Mouse (Mus musculus) lung, postnatal 0 days (tissue): ENCODE results near the gene Msi2. TPM values are rescaled to one million over a fixed set of nuclear protein-coding genes. Genes with fewer than 3 reads are reported as not detected.
A peak's percentile ranks its signal among the peaks of the same experiment; 100 is the strongest.

Source experiments
- ATAC-seq: fragments of 200-750 bp; cut with Nextera tagmentation; 2 replicates; pipeline ENCODE4 v1.8.0; 2017; ENCODE audit warnings: moderate library complexity
- DNase-seq: peaks from one replicate; pipeline ENCODE4 v3.0.0-alpha.2; 2016; ENCODE audit warnings: low spot score
- H3K27ac ChIP-seq: fragments of 300-500 bp; sonication (generic); 2 replicates; pipeline ENCODE4 v1.5.1; 2014; ENCODE audit warnings: antibody characterized with exemption, mild to moderate bottlenecking, low read length, mixed read lengths
- H3K27me3 ChIP-seq: fragments of 300-500 bp; sonication (generic); replicated peaks from 2 replicates; pipeline ENCODE4 v1.6.1; 2014; ENCODE audit warnings: low read length, mixed read lengths; ENCODE audit not compliant: insufficient read depth
- H3K36me3 ChIP-seq: fragments of 300-500 bp; sonication (generic); 2 replicates; pipeline ENCODE4 v1.6.1; 2014; ENCODE audit warnings: low read length, mixed read lengths; ENCODE audit not compliant: insufficient read depth
- H3K4me1 ChIP-seq: fragments of 300-500 bp; sonication (generic); 2 replicates; pipeline ENCODE4 v1.6.1; 2014; ENCODE audit warnings: antibody characterized with exemption, low read depth, low read length, mixed read lengths; ENCODE audit not compliant: insufficient read depth
- H3K4me2 ChIP-seq: fragments of 300-500 bp; sonication (generic); replicated peaks from 2 replicates; pipeline ENCODE4 v1.6.1; 2014; ENCODE audit warnings: low read depth, mild to moderate bottlenecking, low read length, moderate library complexity, mixed read lengths
- H3K4me3 ChIP-seq: fragments of 300-500 bp; sonication (generic); 2 replicates; pipeline ENCODE4 v1.5.1; 2014; ENCODE audit warnings: low read depth, low read length
- H3K9ac ChIP-seq: fragments of 300-500 bp; sonication (generic); replicated peaks from 2 replicates; pipeline ENCODE4 v1.6.1; 2014; ENCODE audit warnings: low read depth, mild to moderate bottlenecking
- H3K9me3 ChIP-seq: fragments of 300-500 bp; sonication (generic); 2 replicates; pipeline ENCODE4 v1.6.1; 2016; ENCODE audit warnings: low read length, mixed read lengths
- CTCF ChIP-seq: IDR thresholded peaks from 2 replicates; pipeline ENCODE4 v1.5.1; 2016; ENCODE audit warnings: antibody characterized with exemption, mild to moderate bottlenecking
- EP300 ChIP-seq: IDR thresholded peaks from 2 replicates; pipeline ENCODE4 v1.6.1; 2016; ENCODE audit warnings: antibody characterized with exemption, mild to moderate bottlenecking, control low read depth
- WGBS: fragments of 180-500 bp; shearing (Covaris S2); extraction: QIAGEN DNeasy Blood & Tissue Kit; methylation state at CpG from one replicate; pipeline ENCODE4 v1.1.7; 2014; 5-methylcytosine and 5-hydroxymethylcytosine counted together
- polyA plus RNA-seq: library from polyadenylated mRNA; unstranded; fragments of >200 nt; fragmentation: Nextera tagmentation; extraction: Ambion mirVana; gene quantifications from 2 replicates; pipeline ENCODE4 v1.2.1, GENCODE M21; 2015

Msi2 gene
- polyA plus RNA-seq, 1 experiment from 2014 or later: 12.6 TPM

GRCm38 (mm10) chr11:88489985-88490384, 228.3 kb downstream of the Msi2 start:
- no peak for ATAC-seq
- WGBS: 50% methylated on average over 4 of the region's 4 CpGs
- H3K4me1 ChIP-seq: 0 out of 2 replicates have a peak, but pooled peaks cover 4% of the 10 kb centered on the region
- no peak overlapping the region for H3K9ac ChIP-seq
- no peak overlapping the region for H3K4me3 ChIP-seq
- H3K9me3 ChIP-seq: no peaks in the 10 kb centered on the region
- H3K27ac ChIP-seq: no peak overlapping the region
- TF ChIP-seq EP300: no peak
- TF ChIP-seq CTCF: no peak
- no peaks in the 10 kb centered on the region for H3K27me3 ChIP-seq
- H3K4me2 ChIP-seq: no peak overlapping the region
- DNase-seq: no peak
- no peaks in the 10 kb centered on the region for H3K36me3 ChIP-seq

GRCm38 (mm10) chr11:88488941-88489724, 229.2 kb downstream of the Msi2 start:
- no peaks in the 10 kb centered on the region for H3K9me3 ChIP-seq
- H3K9ac ChIP-seq: no peak overlapping the region
- H3K27me3 ChIP-seq: no peaks in the 10 kb centered on the region
- H3K4me2 ChIP-seq: no peak overlapping the region
- H3K27ac ChIP-seq: no peak overlapping the region
- no peak for ATAC-seq
- H3K4me3 ChIP-seq: no peak overlapping the region
- 0 out of 2 replicates have a peak, but pooled peaks cover 6% of the 10 kb centered on the region for H3K4me1 ChIP-seq
- WGBS: 72% methylated on average over 17 of the region's 17 CpGs
- DNase-seq: no peak
- H3K36me3 ChIP-seq: no peaks in the 10 kb centered on the region
- TF ChIP-seq CTCF: no peak
- TF ChIP-seq EP300: no peak

GRCm38 (mm10) chr11:88488175-88488940, 230.0 kb downstream of the Msi2 start:
- DNase-seq: no peak
- Histone ChIP-seq H3K4me2 (no peak overlapping the region), H3K27ac (no peak overlapping the region), H3K4me3 (no peak overlapping the region), H3K36me3 (no peaks in the 10 kb centered on the region), H3K9ac (no peak overlapping the region), H3K27me3 (no peaks in the 10 kb centered on the region), H3K4me1 (0 out of 2 replicates have a peak, but pooled peaks cover 6% of the 10 kb centered on the region), H3K9me3 (no peaks in the 10 kb centered on the region)
- WGBS: 61% methylated on average over 11 of the region's 13 CpGs
- no peak for ATAC-seq
- TF ChIP-seq EP300 (no peak), CTCF (no peak)

- Histone ChIP-seq H3K36me3 (no peaks in the 10 kb centered on the region), H3K4me2 (no peak overlapping the region), H3K9ac (no peak overlapping the region), H3K4me1 (0 out of 2 replicates have a peak, but pooled peaks cover 6% of the 10 kb centered on the region), H3K4me3 (no peak overlapping the region), H3K27ac (no peak overlapping the region), H3K9me3 (no peaks in the 10 kb centered on the region), H3K27me3 (no peaks in the 10 kb centered on the region)
- DNase-seq: peak; percentile 62
- WGBS: 56% methylated on average over 1 of the region's 1 CpGs
- TF ChIP-seq EP300 (no peak), CTCF (no peak)
- ATAC-seq: peak; percentile 80
Observed at GRCm38 (mm10) chr11:88485987-88486386, 232.3 kb downstream of the Msi2 start.

GRCm38 (mm10) chr11:88485088-88485487, 233.2 kb downstream of the Msi2 start:
- Histone ChIP-seq H3K4me3 (no peak overlapping the region), H3K9ac (no peak overlapping the region), H3K9me3 (no peaks in the 10 kb centered on the region), H3K27ac (no peak overlapping the region; the same call in 1 of the 2 replicates), H3K4me2 (no peak overlapping the region), H3K27me3 (no peaks in the 10 kb centered on the region), H3K4me1 (0 out of 2 replicates have a peak, but pooled peaks cover 6% of the 10 kb centered on the region), H3K36me3 (no peaks in the 10 kb centered on the region)
- ATAC-seq: no peak
- DNase-seq: no peak
- no peak for TF ChIP-seq EP300
- TF ChIP-seq CTCF: no peak
- 44% methylated on average over 4 of the region's 4 CpGs for WGBS

GRCm38 (mm10) chr11:88484047-88484446, 234.3 kb downstream of the Msi2 start:
- 100% methylated on average over 3 of the region's 3 CpGs for WGBS
- Histone ChIP-seq H3K4me2 (no peak overlapping the region), H3K9me3 (no peaks in the 10 kb centered on the region), H3K4me3 (no peak overlapping the region), H3K9ac (no peak overlapping the region), H3K36me3 (no peaks in the 10 kb centered on the region), H3K27ac (no peak overlapping the region), H3K4me1 (0 out of 2 replicates have a peak, but pooled peaks cover 6% of the 10 kb centered on the region), H3K27me3 (no peaks in the 10 kb centered on the region)
- TF ChIP-seq EP300 (no peak), CTCF (no peak)
- DNase-seq (no peak), ATAC-seq (no peak)
